Mouse (Mus musculus) neural tube, embryonic 10.5 days (tissue): ENCODE data around the gene Mllt6.
"Not testable (repeated sequence)": the region's sequence is repeated elsewhere in the genome, so short reads cannot be mapped to it uniquely, and the experiment has no call there.

Experiments used
- DNase-seq: peaks from one replicate; pipeline ENCODE4 v3.0.0-alpha.2; 2017; ENCODE audit warnings: low spot score; ENCODE audit errors: extremely low spot score

The Mllt6 gene

DNA sequence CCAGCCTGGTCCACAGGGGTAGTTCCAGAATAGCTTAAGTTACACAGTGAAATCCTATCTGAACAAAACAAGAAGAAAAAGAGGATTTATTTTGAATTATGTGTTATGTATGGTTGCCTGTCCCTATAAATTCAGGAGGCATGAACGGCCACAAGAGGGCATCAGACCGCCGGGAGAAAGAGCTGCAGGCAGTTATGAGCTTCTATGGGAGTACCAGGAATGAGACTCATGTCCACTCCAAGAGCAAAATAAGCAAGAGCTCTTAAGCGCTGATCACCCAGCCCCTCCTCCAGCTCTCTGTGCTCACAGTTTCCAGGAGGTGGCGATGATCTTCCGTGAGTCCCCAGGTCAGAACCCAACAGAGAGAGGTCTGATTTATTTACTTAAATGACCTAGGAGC, 18.4 kb upstream of the Mllt6 start:
- DNase-seq, result peak; percentile 61

DNA sequence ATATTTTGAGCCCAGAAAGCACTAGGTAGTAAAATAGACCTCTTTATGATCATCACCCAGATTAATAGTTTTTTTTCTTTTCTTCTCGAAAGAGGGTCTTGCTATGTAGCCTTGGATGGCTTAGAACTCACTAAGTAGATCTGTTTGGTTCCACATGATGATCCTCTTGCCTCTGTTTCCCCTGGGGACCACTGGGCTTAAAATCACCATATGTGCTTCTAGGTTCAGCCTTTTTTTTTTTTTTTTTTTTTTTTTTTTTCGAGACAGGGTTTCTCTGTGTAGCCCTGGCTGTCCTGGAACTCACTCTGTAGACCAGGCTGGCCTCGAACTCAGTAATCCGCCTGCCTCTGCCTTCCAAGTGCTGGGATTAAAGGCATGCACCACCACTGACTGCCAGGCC, 14.7 kb upstream of the Mllt6 start:
- DNase-seq, result not testable (repeated sequence)

DNA sequence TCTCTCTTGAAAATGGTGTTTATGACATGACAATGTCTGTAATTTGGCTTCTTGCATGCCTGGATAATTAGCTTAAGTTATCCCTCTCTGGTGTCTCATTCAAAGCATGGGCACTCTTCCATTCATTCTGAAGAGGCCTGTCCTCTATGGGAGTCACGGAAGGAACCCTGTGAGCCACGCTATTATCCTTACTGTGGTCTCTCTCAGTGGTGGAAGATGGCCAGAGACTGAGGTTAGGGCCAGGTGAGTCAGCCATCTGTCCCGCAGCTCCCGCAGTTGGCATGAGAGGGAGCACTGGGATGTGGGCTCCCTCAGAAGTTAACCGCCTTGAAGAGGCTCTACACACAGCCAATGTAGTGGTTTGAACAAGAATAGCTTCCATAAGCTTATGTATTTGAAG, 12.9 kb upstream of the Mllt6 start:
- DNase-seq, result no peak

DNA sequence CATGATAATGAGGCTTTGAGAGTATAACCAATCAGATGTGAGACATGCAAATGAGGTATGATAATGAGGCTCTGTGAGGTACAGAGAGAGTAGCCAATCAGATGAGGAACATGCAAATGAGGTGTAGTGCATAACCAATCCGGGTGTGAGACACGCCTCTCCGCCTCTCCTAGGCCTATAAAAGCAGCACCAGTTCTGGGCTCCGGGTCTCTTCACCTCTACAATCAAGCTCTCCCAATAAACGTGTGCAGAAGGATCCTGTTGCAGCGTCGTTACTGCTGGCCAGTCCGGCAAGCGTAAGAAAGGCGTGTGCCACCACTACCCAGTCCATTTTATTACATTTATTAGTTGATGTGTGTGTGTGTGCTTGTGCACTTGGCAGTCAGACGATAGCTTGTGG, 9.8 kb upstream of the Mllt6 start:
- not testable (repeated sequence) for DNase-seq

DNA sequence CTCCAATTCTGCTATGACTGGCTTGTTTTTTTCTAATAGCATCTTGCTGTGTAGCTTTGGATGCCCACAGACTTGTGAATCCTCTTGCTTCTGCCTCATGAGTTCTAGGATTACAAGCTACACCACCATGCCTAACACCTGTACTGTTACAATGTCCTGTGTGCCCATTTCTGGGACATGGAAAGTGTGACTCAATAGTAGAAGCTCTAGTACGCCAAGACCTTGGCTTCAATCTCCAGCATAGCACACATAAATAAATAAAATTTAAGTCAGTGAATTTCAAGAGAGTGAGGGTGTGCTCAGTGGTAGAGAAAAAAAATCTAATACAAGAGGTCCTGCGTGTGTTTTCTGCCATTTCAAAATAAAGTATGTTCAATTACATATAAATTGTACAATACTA, 9.0 kb upstream of the Mllt6 start:
- no peak for DNase-seq

DNA sequence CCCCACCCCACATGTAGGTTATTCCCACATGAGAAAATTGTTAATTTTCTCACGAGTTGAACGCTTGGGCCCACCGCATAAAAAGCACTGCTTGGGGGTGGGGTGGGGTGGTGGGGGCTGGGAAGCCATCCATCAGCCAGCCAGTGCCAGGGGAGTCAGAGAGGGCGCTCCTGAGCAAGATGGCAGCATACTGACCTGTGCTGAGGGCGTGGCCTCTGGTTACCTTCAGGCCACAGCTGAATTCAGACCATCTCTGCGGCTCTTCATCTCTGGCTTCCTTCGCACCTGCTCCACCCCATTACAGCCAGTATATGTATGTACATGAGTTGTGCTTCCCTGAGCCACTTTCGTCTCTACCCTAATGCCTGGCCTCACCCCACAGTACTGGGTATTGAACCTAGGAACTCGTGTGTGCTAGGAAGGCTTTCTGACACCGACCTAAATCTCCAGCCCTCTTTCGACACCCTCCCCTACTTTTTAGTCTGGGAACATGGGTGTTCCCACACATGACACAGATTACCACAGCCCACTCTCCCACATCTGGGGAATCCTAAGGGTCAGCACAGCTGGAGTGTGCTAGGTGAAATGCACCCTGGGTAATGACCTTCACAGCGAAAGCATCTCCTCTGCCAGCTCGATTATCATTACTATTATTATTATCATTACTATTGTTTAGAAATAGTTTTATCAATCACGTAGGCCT, 6.8 kb upstream of the Mllt6 start:
- no peak for DNase-seq

DNA sequence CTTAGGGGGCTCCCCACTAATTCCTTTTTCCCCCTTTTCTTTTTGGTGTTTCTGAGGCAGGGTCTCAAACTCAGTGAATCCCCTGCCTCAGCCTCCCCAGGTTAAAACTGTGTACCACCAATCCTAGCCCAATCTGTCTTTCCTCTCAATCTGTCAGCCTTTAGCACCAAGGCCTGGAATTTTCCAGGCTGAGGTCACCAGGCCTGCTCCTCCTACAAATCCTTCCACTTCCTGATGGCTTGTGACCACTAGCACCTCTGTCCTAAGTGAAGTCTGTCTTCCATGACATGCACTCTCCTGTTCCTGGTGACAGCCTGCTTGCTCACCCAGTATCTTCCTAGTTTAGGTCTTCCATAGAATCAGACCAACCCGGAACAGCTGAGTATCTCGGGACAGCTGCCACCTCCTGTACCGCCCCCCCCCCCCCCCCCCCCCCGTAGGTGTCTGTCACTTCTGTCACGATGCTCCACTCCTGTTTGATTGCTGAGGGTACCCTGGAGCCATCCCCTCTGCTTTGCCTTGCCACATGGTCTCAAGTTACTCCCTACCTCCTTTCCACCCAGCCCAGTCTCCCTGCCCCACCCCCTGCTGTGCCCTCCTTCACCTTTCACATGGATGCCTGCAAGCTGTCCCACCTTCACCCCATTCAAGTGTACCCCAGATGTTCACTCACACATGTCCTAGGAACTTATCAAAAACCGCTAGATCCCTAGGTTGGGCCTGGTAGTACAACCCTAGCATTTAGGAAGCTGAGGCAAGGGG, 5.8 kb upstream of the Mllt6 start:
- no peak for DNase-seq

DNA sequence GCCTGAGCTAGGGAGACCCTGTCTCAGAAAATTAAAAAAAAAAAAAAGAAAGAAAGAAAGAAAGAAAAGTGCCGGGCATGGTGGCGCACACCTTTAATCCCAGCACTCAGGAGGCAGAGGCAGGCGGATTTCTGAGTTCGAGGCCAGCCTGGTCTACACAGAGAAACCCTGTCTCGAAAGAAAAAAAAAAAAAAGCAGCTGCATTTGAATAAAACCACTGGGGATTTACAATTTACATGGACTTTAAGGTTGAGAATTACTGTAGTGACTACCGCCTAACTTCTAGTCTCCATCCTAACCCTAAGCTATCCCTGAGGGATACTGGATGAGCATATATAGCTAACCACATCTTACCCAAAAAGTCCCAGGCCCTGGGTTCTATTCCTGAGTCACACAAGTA, 5.2 kb upstream of the Mllt6 start:
- not testable (repeated sequence) for DNase-seq

DNA sequence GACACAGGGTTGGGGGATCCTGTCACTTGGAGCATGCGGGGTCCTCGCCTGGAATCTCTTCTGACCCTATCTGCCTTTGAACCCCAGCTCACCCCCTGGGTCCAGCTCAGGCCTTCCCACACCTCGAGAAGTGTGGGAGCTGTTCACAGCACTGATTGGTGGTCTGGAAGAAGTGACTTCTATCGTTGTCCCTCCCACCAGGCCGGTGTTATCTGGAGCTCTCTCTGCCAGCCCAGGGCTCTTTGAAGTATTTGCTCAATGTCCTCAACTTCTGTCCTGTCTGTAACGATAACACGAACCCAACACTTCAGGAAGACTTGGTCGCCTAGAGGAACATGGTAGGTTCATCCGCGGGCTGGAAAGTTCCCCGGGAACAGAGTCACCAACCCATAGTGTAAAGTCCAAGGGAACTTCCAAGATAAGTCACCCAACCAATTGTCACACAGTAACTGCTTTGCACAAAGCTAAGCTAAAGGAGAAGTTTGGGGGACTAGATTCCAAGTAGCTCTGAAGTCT, 4.4 kb upstream of the Mllt6 start:
- no peak for DNase-seq

DNA sequence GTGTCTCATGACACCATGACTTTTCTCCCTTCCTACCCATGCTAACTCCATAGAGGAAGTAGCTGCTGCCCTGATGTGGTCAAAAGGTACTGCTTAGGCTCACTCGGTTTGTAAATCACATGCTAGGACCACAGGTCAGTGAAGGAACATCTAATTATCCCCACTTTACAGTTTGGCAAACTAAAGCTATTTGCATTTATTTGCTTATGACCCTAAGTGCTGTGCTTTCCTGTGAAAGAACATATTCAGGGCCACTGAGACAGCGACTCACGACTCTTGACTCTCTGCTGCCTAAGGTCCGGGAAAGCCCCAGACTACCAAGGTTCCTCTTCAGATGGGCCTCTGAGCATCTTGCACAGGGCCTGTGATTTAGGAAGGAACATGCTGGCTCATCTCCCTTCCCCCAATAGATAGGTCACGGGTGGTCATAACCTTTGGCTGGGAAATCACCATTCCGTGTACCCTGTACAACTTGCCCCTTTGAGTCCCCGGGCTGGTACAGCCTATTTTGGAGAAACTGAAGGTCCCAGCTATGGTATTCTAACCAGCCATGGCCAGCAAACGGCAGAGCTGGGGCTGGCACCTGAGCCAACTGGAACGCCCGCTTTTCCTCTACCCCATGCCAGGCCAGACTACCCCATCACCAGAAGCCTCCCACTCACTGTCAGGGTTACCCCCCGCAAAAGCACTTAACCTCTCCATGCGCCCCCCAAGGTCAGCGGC, 3.8 kb upstream of the Mllt6 start:
- no peak for DNase-seq

DNA sequence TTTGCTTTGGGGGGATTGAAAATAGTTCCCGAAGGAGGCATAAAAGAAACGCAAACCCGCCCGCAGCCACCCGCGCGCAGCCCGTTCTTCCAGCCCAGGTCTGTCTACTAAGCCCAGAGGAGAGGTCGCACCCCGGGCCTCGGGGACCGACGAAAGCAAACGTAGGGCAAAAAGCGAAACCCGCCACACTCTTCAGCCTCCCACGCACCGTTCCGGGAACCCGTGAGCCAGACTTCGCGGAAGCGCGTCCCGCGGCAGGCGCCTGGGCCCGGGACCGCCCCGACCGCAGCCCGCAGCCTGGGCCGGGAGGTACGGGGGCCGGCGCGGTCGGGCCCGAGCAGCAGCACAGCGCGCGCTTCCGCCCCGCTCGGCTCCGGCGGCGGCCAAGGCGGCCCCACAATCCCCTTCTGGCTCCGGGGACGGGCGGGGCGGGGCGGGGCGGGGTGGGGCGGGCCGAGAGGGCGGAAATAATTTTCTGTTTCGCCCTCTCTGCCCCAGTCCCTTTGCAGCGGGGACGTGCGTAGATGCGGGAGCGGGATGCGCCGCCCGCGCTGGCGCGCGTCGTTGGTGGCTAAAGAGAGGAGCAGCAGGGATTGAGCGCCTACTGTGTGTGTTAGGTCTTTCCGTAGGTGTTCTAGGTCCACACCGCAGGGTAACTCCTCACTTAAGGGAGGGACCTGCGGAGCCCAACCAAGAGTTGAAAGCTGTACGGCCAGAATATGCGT, 3.1 kb upstream of the Mllt6 start:
- peak; percentile 84 for DNase-seq

DNA sequence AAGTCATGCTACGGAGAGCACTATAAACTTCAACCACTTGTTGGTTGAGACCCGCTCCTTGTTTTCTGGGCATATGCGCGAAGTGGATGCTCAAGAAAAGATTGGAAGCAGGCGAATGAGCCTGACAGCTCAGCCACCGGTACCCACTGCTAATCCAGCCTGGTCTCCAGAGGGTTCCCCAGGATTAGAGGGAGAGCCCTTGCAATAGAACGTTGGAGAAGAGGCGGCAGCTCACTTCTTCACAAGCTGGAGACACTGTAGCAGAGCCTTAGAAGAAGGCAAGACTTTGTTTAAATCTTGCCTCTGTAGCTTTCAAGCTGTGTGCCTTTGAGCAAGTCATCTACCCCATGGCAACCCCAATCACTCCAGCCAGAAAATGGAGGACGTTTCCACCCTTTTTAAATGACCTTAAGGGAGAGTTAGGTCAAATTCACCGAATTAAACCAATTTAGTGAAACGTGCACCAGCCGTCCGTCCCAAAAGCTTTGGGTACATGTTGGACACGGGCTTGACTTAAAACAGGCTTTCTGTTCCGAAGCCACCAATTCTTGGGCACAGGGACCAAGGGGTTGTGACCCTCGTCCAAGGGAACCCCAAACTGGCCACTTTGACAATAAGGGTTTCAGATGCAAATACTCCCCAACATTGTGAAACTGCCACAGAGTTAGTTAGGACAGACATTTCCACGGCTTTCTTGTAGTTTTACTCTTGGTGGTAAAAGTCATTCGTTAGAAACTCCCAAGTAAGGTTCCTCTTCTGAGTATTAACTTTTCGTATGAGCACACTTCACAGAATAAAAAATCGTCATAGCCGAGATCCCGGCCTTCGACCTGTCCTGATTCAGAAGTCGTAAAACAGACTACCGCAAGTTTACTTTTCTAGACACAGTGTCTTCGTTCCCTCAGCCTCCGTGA, 2.2 kb upstream of the Mllt6 start:
- peak; percentile 34 for DNase-seq

DNA sequence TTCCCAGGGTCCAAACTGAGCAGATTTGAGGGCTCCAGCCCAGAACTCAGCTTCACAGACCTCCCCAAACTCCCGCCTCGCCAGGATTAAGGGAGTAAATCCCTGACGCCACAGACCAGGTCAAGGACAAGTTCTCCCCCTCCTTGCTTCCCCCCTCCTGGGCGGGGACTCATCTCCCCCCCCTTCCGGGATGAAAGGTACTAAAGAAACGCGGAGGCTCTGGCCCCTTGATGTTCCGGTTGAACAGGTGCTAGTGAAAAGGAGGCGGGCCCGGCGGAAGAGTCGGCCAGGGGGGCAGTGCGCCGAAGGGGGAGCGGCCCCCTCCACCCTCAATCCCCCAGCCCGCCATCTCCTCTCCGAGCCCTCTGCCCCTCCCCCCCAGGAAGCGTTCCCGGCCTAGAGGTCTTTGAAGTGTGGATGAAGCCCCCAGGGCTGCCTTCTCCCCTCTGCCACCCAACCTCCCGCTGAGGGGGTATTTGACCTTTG, 1.5 kb upstream of the Mllt6 start:
- DNase-seq, result peak; percentile 51

DNA sequence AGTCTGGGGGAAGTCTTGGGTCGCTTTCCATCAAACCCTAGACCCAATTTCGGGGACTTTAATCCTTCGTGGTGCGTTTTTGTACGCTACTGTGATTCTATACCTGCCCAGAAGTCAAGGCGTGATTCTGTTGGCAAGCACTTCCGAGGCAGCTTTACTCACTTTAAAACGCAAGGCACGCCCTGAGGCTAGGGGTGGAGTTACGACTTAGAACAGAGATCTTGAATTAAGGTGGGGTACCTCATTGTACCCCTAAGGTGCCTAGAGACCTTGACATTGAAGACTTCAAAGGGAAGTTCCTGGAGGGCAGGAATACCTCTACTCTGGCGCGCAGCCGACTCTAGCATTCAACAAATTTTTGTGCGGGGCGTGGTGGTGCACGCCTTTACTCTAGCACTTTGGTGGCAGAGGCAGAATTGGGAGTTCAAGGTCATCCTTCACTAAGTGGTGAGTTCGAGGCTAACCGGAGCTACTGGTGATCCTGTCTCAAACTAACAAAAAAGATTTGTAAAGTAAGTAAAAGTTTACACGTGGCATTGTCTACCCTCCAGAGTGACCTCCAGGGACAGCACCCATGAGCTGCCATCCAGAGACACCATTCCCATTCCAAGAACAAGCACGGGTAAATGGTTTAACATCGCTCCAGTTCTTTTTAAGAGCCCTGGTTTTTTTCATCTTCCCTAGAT, 864 bp upstream of the Mllt6 start:
- peak; percentile 33 for DNase-seq

DNA sequence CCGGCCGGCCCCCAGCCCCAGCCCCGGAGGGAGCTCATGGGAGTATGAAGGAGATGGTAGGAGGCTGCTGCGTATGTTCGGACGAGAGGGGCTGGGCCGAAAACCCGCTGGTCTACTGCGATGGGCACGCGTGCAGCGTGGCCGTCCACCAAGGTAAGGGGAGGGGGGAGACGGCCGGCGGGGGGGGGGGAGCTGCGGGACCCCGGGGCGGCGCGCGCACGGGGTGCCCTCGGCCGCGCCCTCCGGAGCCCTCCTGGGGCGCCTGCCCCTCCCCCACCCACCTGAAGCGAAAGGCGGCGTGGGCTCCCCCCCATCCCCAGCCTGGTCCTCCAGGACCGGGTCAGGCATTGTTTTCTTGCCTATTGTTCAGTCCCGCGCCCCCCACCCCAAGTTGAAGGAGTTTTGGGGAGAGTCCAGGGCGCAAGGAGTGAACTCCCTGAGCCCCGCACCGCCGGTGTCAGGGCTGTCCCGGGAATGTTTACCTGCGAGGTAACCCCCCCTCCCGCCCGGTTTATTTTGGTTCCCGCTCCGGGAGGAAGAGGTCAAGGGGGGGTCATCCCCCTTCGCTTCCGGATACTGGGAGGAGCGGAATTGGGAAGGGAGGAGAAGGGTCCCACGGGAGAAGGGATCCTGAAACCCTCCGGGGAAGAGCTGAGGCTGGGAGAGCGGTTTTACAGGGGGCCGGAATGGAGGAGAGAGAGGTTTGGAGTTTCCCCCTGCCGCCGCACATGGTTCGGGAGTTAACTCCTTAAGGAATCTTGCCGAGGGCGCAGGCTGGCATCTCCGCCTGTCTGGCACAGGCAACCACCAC, 519 bp downstream of the Mllt6 start:
- peak; percentile 66 for DNase-seq

DNA sequence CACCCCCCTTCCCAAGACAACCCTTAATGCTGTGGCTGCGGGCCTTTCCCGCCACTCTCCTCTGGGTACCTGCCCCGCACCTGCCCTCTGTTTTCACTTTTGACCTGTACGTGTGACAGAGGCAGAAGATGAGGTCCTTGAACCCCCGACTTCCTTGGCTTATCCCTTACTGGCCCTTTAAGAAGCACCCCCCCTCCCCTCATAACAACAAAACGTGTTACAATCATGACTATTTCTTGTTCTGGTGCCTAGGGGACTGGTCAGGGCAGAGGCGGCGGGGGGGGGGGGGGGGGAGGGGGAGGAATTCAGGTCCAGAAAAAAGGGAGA, 1.1 kb downstream of the Mllt6 start:
- no peak for DNase-seq

DNA sequence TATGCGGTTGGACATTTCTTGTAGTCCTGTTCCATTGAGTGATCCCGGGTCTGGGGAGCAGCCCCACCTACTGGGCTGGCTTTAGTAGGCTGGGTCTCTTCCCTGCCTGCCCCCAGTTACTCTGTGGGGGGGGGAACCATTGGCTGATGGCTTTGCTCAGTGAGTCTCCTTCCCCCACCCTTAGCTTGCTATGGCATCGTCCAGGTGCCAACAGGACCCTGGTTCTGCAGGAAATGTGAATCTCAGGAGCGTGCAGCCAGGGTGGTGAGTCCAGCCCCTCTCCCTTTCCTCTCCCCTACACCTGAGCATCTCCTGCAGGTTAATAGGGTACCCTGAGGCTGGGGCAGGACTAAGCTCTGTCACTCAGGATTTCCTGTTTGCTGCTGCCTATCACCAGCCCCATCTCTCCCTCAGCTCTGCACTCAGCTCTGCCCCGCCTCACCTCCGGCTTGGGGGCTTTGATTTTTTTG, 1.6 kb downstream of the Mllt6 start:
- DNase-seq, result no peak

DNA sequence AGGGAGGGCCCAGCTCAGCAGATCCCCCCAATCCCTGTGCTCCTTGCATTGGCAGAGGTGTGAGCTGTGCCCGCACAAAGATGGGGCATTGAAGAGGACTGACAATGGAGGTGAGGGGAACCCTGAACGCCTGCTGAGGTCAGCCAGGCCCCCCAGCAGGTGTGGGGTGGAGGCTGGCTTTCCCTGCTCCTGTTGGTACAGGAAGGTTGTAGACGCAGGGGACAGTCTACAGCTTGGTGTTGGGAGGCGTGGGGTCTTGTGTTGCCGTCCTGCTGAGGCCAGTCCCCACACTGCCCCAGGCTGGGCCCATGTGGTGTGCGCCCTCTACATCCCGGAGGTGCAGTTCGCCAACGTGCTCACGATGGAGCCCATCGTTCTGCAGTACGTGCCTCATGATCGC, 2.2 kb downstream of the Mllt6 start:
- no peak for DNase-seq

DNA sequence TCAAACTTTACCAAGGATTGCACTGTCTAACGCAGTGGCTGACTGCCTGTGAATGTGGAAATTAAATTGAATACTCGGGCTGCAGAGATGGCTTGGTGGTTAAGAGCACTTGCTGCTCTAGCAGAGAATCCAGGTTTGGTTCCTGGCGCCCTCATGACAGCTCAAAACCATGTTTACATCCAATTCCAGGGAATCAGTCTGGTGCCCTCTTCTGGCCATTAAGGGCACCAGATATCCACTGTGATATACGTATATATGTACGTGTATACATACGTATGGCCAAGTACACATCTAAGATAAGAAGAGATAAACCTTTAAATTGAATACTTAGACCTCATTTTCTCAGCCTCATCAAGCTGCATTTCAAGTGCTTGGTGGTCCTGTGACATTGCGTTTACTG, 3.0 kb downstream of the Mllt6 start:
- DNase-seq, result no peak
